Mouse (Mus musculus): ENCODE results near the gene Fam126a. TPM values are rescaled to one million over a fixed set of nuclear protein-coding genes. Genes with fewer than 3 reads are reported as not detected.

Fam126a gene
- polyA plus RNA-seq, 1 experiment = 7.8 TPM

GRCm38 (mm10) chr5:23948071-23948470 is 82.4 kb downstream of the Fam126a start:
- Histone ChIP-seq H3K27me3 (ENCODE audit: control insufficient read depth, insufficient read depth, insufficient read length) (no peaks in the 10 kb centered on the region), H3K4me2 (ENCODE audit: low read depth) (no peak overlapping the region), H3K4me3 (no peak overlapping the region), H3K36me3 (ENCODE audit: control insufficient read depth, insufficient read depth) (no peaks in the 10 kb centered on the region), H3K79me2 (ENCODE audit: control insufficient read depth, insufficient read depth) (no peaks in the 10 kb centered on the region), H3ac (ENCODE audit: control insufficient read depth, insufficient read length) (no peak overlapping the region)
- TF ChIP-seq POLR2A (IDR thresholded peaks at IDR 0.05; ENCODE audit: insufficient read length, low read depth) = no peak
- no peak for TF ChIP-seq MYOG (IDR thresholded peaks at IDR 0.05; ENCODE audit: control insufficient read depth in 1 of 3, insufficient read depth in 1 of 3, insufficient read length in 2 of 3, low read depth in 2 of 3)
- no peak for TF ChIP-seq USF1 (IDR thresholded peaks at IDR 0.05; ENCODE audit: low read depth)
- TF ChIP-seq SRF (IDR thresholded peaks at IDR 0.05; ENCODE audit: control insufficient read depth, insufficient read length, low read depth) = no peak
- no peak for TF ChIP-seq MAX (IDR thresholded peaks at IDR 0.05; ENCODE audit: low read depth)
- TF ChIP-seq MYOD1 (IDR thresholded peaks at IDR 0.05; ENCODE audit: control insufficient read depth in 1 of 3, insufficient read length in 2 of 3, low read depth in 2 of 3) = no peak
- TF ChIP-seq CEBPB (IDR thresholded peaks at IDR 0.05; ENCODE audit: insufficient read depth, poor library complexity, severe bottlenecking) = no peak
- no peak for TF ChIP-seq POLR2AphosphoS2 (IDR thresholded peaks at IDR 0.05; ENCODE audit: insufficient read length, low read depth)
- TF ChIP-seq TCF3 (IDR thresholded peaks at IDR 0.05; ENCODE audit: insufficient read length, low read depth) = no peak
- no peak for TF ChIP-seq REST (IDR thresholded peaks at IDR 0.05; ENCODE audit: insufficient read depth, insufficient read length)
- no peak for TF ChIP-seq TCF12 (IDR thresholded peaks at IDR 0.05; ENCODE audit: insufficient read depth, poor library complexity, severe bottlenecking)
- TF ChIP-seq E2F4 (IDR thresholded peaks at IDR 0.05; ENCODE audit: insufficient read depth) = no peak

- H3K4me3 ChIP-seq = no peak overlapping the region
- no peak overlapping the region for H3ac ChIP-seq (ENCODE audit: control insufficient read depth, insufficient read length)
- no peaks in the 10 kb centered on the region for H3K79me2 ChIP-seq (ENCODE audit: control insufficient read depth, insufficient read depth)
- H3K27me3 ChIP-seq (ENCODE audit: control insufficient read depth, insufficient read depth, insufficient read length) = peaks cover 4% of the 10 kb centered on the region
- no peak for TF ChIP-seq REST (IDR thresholded peaks at IDR 0.05; ENCODE audit: insufficient read depth, insufficient read length)
- TF ChIP-seq TCF12 (IDR thresholded peaks at IDR 0.05; ENCODE audit: insufficient read depth, poor library complexity, severe bottlenecking) = no peak
- TF ChIP-seq POLR2AphosphoS2 (IDR thresholded peaks at IDR 0.05; ENCODE audit: insufficient read length, low read depth) = no peak
- TF ChIP-seq E2F4 (IDR thresholded peaks at IDR 0.05; ENCODE audit: insufficient read depth) = no peak
- TF ChIP-seq SRF (IDR thresholded peaks at IDR 0.05; ENCODE audit: control insufficient read depth, insufficient read length, low read depth) = no peak
- TF ChIP-seq TCF3 (IDR thresholded peaks at IDR 0.05; ENCODE audit: insufficient read length, low read depth) = no peak
- TF ChIP-seq POLR2A (IDR thresholded peaks at IDR 0.05; ENCODE audit: insufficient read length, low read depth) = no peak
- TF ChIP-seq MYOG (IDR thresholded peaks at IDR 0.05; ENCODE audit: control insufficient read depth in 1 of 3, insufficient read depth in 1 of 3, insufficient read length in 2 of 3, low read depth in 2 of 3) = no peak
- no peak for TF ChIP-seq CEBPB (IDR thresholded peaks at IDR 0.05; ENCODE audit: insufficient read depth, poor library complexity, severe bottlenecking)
- TF ChIP-seq MYOD1 (IDR thresholded peaks at IDR 0.05; ENCODE audit: control insufficient read depth in 1 of 3, insufficient read length in 2 of 3, low read depth in 2 of 3) = no peak
- TF ChIP-seq MAX (IDR thresholded peaks at IDR 0.05; ENCODE audit: low read depth) = no peak
- TF ChIP-seq USF1 (IDR thresholded peaks at IDR 0.05; ENCODE audit: low read depth) = no peak
- no peak overlapping the region for H3K4me2 ChIP-seq (ENCODE audit: low read depth)
- no peaks in the 10 kb centered on the region for H3K36me3 ChIP-seq (ENCODE audit: control insufficient read depth, insufficient read depth)
These were observed 85.4 kb downstream of the Fam126a start for GRCm38 (mm10) chr5:23945056-23945455.

- Histone ChIP-seq H3K4me3 (no peak overlapping the region), H3K4me2 (ENCODE audit: low read depth) (no peak overlapping the region), H3ac (ENCODE audit: control insufficient read depth, insufficient read length) (no peak overlapping the region), H3K36me3 (ENCODE audit: control insufficient read depth, insufficient read depth) (no peaks in the 10 kb centered on the region), H3K27me3 (ENCODE audit: control insufficient read depth, insufficient read depth, insufficient read length) (peaks cover 8% of the 10 kb centered on the region), H3K79me2 (ENCODE audit: control insufficient read depth, insufficient read depth) (no peaks in the 10 kb centered on the region)
- TF ChIP-seq POLR2AphosphoS2 (IDR thresholded peaks at IDR 0.05; ENCODE audit: insufficient read length, low read depth) = no peak
- TF ChIP-seq MYOD1 (IDR thresholded peaks at IDR 0.05; ENCODE audit: control insufficient read depth in 1 of 3, insufficient read length in 2 of 3, low read depth in 2 of 3) = no peak
- TF ChIP-seq USF1 (IDR thresholded peaks at IDR 0.05; ENCODE audit: low read depth) = no peak
- no peak for TF ChIP-seq CEBPB (IDR thresholded peaks at IDR 0.05; ENCODE audit: insufficient read depth, poor library complexity, severe bottlenecking)
- no peak for TF ChIP-seq SRF (IDR thresholded peaks at IDR 0.05; ENCODE audit: control insufficient read depth, insufficient read length, low read depth)
- TF ChIP-seq MAX (IDR thresholded peaks at IDR 0.05; ENCODE audit: low read depth) = no peak
- no peak for TF ChIP-seq E2F4 (IDR thresholded peaks at IDR 0.05; ENCODE audit: insufficient read depth)
- no peak for TF ChIP-seq REST (IDR thresholded peaks at IDR 0.05; ENCODE audit: insufficient read depth, insufficient read length)
- no peak for TF ChIP-seq TCF3 (IDR thresholded peaks at IDR 0.05; ENCODE audit: insufficient read length, low read depth)
- no peak for TF ChIP-seq TCF12 (IDR thresholded peaks at IDR 0.05; ENCODE audit: insufficient read depth, poor library complexity, severe bottlenecking)
These were observed 87.0 kb downstream of the Fam126a start for GRCm38 (mm10) chr5:23943534-23943933.

GRCm38 (mm10) chr5:23923481-23924165 is 106.9 kb downstream of the Fam126a start:
- H3ac ChIP-seq (ENCODE audit: control insufficient read depth, insufficient read length) = no peak overlapping the region
- no peaks in the 10 kb centered on the region for H3K36me3 ChIP-seq (ENCODE audit: control insufficient read depth, insufficient read depth)
- TF ChIP-seq E2F4 (IDR thresholded peaks at IDR 0.05; ENCODE audit: insufficient read depth) (no peak), MAX (IDR thresholded peaks at IDR 0.05; ENCODE audit: low read depth) (no peak), SRF (IDR thresholded peaks at IDR 0.05; ENCODE audit: control insufficient read depth, insufficient read length, low read depth) (no peak), MYOG (IDR thresholded peaks at IDR 0.05; ENCODE audit: control insufficient read depth in 1 of 3, insufficient read depth in 1 of 3, insufficient read length in 2 of 3, low read depth in 2 of 3) (no peak), CEBPB (IDR thresholded peaks at IDR 0.05; ENCODE audit: insufficient read depth, poor library complexity, severe bottlenecking) (no peak), TCF12 (IDR thresholded peaks at IDR 0.05; ENCODE audit: insufficient read depth, poor library complexity, severe bottlenecking) (no peak), POLR2A (IDR thresholded peaks at IDR 0.05; ENCODE audit: insufficient read length, low read depth) (no peak), REST (IDR thresholded peaks at IDR 0.05; ENCODE audit: insufficient read depth, insufficient read length) (no peak), POLR2AphosphoS2 (IDR thresholded peaks at IDR 0.05; ENCODE audit: insufficient read length, low read depth) (no peak), MYOD1 (IDR thresholded peaks at IDR 0.05; ENCODE audit: control insufficient read depth in 1 of 3, insufficient read length in 2 of 3, low read depth in 2 of 3) (no peak), TCF3 (IDR thresholded peaks at IDR 0.05; ENCODE audit: insufficient read length, low read depth) (no peak), USF1 (IDR thresholded peaks at IDR 0.05; ENCODE audit: low read depth) (no peak)
- no peaks in the 10 kb centered on the region for H3K79me2 ChIP-seq (ENCODE audit: control insufficient read depth, insufficient read depth)
- peaks cover 16% of the 10 kb centered on the region for H3K27me3 ChIP-seq (ENCODE audit: control insufficient read depth, insufficient read depth, insufficient read length)
- no peak overlapping the region for H3K4me2 ChIP-seq (ENCODE audit: low read depth)
- no peak overlapping the region for H3K4me3 ChIP-seq

Data from myocyte (in vitro differentiated cells).